Mouse (Mus musculus): Measurements from ENCODE around the gene Cacna1h. TPM values are rescaled to one million over a fixed set of nuclear protein-coding genes. Genes with fewer than 3 reads are reported as not detected.

Cacna1h gene
- total RNA-seq, 2 experiments from 2014 or later: 29.7 to 53.7 TPM

GRCm38 (mm10) chr17:25363726-25364125 is 69.9 kb downstream of the Cacna1h start:
- intact Hi-C loops (cut with DNase I): loop anchor here (1.0 to 5.0 kb wide), 2 partner anchors 29 to 76 kb away; no protein-coding TSS in a partner anchor
- peak in 1 of 2 experiments; percentile 25 for DNase-seq (ENCODE audit: low spot score in 2 of 2)

DNA sequence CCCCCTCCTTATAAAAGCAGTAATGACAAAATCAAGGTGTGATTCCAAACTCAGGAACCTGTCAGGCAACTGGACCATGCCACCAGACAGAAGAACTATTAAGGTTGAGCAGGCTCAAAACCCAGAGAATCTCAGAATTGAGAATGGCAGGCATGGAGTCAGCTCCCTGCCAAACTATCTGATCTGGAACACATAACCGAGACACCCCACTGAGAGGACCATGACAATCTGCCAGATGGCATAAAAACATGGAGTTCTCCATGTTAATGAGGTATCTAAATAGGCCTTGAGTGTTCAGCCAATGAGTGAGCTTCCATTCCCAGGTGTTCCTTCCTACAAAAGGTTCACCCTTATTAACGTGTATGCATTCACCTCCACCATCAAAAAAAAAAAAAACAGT is 72.3 kb downstream of the Cacna1h start:
- no peak for DNase-seq (ENCODE audit: low spot score in 2 of 2)
- intact Hi-C loops (cut with DNase I): loop anchor here (5.0 kb wide), 1 partner anchor 74 kb away; no protein-coding TSS in a partner anchor

GRCm38 (mm10) chr17:25345462-25345861 is 88.1 kb downstream of the Cacna1h start, which contains the start of gene Tpsab1:
Gene Tpsab1 (minus strand): TSS chr17:25345562.
- intact Hi-C loops (cut with DNase I): no loop called here
- no peak for DNase-seq (ENCODE audit: low spot score in 2 of 2)

GRCm38 (mm10) chr17:25341490-25341889 is 92.1 kb downstream of the Cacna1h start:
- intact Hi-C loops (cut with DNase I): no loop called here
- DNase-seq (ENCODE audit: low spot score in 2 of 2): no peak

DNA sequence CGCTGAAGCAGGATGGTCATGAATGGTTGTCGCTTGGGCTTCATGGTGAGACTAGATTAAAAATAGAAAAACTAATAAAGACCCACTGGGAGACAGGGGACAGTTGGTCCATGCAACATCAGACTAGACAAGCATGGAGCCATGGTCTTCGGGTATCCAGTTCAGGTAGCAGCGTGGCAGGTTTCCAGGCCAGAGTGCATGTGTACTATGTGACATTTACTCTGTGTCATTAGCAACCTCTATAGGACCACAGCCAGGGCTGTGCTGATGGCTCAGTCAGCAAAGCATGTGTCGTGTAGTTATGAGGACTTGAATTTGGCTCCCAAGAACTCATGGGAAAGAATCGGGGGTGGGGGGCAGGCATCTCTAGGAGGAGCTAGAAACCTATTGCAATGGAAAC is 93.6 kb downstream of the Cacna1h start:
- intact Hi-C loops (cut with DNase I): no loop called here

DNA sequence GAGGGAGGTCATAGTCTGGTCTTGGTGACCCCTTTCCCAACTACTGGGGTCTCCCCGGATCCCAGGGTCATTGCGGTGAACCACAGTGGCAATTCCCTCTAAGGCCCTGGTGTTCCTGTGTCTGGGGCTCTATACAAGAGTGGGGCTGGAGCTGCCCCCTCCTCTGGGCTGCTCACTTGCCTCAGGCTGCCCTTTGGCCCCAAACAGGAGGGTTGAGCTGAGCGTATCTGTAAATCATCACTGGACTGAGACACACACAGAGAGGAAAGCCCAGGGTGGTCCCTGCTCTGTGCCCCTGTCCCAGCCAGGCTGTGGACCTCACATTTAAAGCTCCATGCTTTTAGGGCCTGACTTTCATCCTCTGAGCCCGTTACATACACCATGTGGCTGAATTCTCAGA is 95.4 kb downstream of the Cacna1h start:
- no peak for DNase-seq (ENCODE audit: low spot score in 2 of 2)
- intact Hi-C loops (cut with DNase I): no loop called here

More for the DNA sequence above, 93.6 kb downstream of the Cacna1h start:
- no peak for DNase-seq (ENCODE audit: low spot score in 2 of 2)

GRCm38 (mm10) chr17:25333943-25334342 is 99.6 kb downstream of the Cacna1h start:
- intact Hi-C loops (cut with DNase I): loop anchor here (1.0 to 2.0 kb wide), 2 partner anchors 29 to 137 kb away; no protein-coding TSS in a partner anchor
- DNase-seq (ENCODE audit: low spot score in 2 of 2): peak; percentile 45 to 57

- intact Hi-C loops (cut with DNase I): no loop called here
- DNase-seq (ENCODE audit: low spot score in 2 of 2): no peak
Measured at GRCm38 (mm10) chr17:25332321-25332720, 101.3 kb downstream of the Cacna1h start.

Other genes starting within 250 kb of the Cacna1h start
- 10 to 100 TPM; 20.3 to 20.6 TPM for gene BC003965, start 249.2 kb downstream of the Cacna1h start, total RNA-seq (2021)
- gene Unkl, start 245.4 kb downstream of the Cacna1h start, total RNA-seq (2021): 10 to 100 TPM; 34.4 to 39.1 TPM
- 10 to 100 TPM; 80.5 to 80.8 TPM for gene Gnptg, start 193.7 kb downstream of the Cacna1h start, total RNA-seq (2021)
- 10 to 100 TPM; 21.9 to 26.2 TPM for gene Tsr3, start 193.6 kb downstream of the Cacna1h start, total RNA-seq (2021)
- gene Baiap3, start 177.4 kb downstream of the Cacna1h start, total RNA-seq (2021): 10 to 100 TPM; 12.3 to 24.4 TPM
- gene Ube2i, start 159.2 kb downstream of the Cacna1h start, total RNA-seq (2021): 100 to 1,000 TPM; 221 to 225 TPM
- not detected for gene Prss34, start 135.4 kb downstream of the Cacna1h start, total RNA-seq (2021)
- not detected for gene Prss28, start 125.1 kb downstream of the Cacna1h start, total RNA-seq (2021)
- not detected for gene Prss29, start 115.1 kb downstream of the Cacna1h start, total RNA-seq (2021)
- gene Tpsab1, start 88.2 kb downstream of the Cacna1h start, total RNA-seq (2021): not detected
- not detected for gene Tpsb2, start 67.5 kb downstream of the Cacna1h start, total RNA-seq (2021)
- gene Tpsg1, start 64.5 kb downstream of the Cacna1h start, total RNA-seq (2021): not detected
- 1 to 10 TPM; 1.8 to 3.5 TPM for gene Tekt4, start 20.8 kb upstream of the Cacna1h start, total RNA-seq (2021)
- under 1 TPM; 0.12 to 0.16 TPM for gene Sstr5, start 63.5 kb upstream of the Cacna1h start, total RNA-seq (2021)
- gene Sox8, start 136.9 kb upstream of the Cacna1h start, total RNA-seq (2021): 10 to 100 TPM; 42.8 to 65.3 TPM
- 10 to 100 TPM; 22.1 to 26.7 TPM for gene Lmf1, start 145.3 kb upstream of the Cacna1h start, total RNA-seq (2021)

Measured in left cerebral cortex, postnatal 36 days (tissue).